Mouse (Mus musculus) ZHBTc4 (cell line): Measurements from ENCODE around the gene Nxnl1.

Experiments used
- DNase-seq: peaks from one replicate; pipeline ENCODE4 v3.0.0-alpha.2; 2011; ENCODE audit warnings: low read depth, low spot score

Nxnl1 gene

DNA sequence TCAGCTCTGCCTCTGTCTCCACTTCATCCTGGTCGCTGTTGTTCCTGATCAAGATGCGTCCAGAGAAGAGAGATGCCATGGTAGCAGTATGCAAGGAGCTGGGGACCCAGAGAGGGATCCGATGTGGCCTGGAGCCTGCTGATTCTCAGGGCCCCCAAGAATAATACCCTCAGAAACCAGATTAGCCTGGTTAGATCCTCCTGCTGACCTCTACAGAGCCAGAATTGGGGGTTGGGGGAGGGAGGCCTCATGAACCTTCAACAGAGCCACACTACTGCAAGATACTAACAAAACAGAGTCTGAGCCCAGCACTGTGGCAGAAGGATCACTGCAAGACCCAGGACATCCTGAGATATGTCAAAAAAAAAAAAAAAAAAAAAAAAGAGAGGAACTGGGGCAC lies at the start of gene Nxnl1:
Nxnl1 (minus strand) TSS at position 101 of the 400 bp plus-strand sequence.
- DNase-seq = no peak

DNA sequence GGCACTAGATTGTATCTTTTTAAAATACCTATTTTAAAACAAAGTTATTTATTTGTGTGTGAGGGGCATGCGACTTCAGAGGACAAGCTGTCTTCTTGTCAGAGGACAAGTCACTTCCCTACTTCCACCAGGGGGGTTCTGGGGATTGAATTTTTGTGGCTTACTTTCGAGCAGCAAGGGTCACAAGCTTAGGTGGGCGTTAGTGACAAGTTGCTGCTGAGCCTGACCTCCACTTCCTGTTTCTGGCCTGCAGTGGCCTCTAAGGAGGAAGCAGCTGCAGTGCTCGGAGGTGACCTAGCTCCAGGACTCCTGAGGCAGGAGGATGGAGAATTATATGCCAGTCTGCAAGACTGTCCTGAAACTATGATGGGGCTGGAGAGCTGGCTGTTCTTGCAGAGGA lies 47.0 kb upstream of the Nxnl1 start:
- no peak for DNase-seq

DNA sequence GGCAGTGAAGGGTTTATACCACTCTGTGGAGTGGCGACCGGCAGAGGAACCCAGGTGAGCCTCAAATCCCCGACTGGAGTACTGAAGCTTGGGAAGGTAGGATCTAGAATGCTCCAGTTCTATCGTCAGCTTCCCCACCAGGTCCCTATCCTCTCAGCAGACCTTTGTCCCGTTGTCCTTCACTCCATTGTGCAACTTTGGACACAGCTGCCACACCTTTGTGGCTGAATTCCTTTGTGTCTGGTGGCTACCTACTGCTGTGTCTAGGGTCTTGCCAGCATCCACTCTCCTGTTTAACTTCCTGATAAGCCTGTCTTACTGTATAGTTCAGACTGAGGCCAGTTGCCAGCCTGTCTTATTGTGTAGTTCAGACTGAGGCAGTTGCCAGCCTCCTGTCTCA lies 45.7 kb upstream of the Nxnl1 start:
- DNase-seq = peak; percentile 84

DNA sequence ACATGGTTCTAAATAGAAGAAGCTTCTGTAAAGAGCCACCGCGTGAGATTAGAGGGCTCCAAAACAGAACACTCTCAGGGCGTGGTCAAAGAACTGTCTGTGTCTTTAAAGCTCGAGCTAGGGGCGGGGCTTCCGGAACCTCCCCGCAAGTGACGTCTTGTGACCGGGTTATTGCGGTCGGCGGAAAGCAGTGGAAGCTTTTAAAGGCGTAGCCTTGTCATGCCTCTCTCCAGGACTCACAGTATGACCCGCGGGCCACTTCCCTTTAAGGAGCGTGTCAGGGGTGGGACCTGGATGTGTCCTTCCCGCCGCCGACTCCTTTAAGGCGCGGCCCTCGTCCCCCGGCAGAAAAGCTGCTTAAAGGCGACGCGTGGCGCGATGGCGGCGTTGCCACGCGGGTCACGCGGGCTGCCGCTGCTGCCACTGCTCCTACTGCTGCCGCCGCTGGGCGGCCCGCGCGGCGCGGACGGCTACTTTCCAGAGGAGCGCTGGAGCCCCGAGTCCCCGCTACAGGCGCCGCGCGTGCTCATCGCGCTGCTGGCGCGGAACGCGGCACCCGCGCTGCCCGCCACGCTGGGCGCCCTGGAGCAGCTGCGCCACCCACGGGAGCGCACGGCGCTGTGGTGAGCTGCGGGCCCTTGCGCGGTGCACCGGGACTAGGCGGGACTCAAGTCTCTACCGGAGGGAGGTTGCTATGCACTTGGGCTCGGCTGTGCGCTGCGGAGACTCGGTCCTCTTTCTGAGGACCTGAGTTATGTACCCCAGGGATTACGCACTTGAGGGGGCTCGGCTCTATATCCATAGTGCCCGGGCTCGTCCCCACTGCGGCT lies 44.6 kb upstream of the Nxnl1 start, which contains the start of gene Colgalt1:
Colgalt1 (plus strand) TSS at position 177 of the 830 bp plus-strand sequence.
- DNase-seq = peak; percentile 100

DNA sequence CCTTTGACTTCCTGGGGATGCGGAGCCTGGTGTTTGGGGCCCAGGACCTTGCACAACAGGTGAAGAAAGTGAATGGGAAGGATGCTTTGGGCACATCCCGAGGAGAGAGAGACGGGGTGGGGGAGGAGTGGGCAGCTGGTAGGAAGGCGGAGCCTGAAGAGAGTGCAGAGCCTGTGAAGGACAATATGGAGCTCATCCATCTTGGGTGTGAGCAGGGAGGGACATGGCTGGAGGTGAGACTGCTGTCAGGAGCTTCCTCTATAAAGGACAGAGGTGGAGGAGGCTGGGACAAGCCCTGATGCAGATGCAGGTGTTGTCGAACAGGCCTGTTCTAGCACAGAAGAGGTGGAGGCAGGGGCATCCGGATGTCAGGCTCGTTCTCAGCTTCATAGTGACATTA lies 37.6 kb upstream of the Nxnl1 start:
- DNase-seq = no peak

DNA sequence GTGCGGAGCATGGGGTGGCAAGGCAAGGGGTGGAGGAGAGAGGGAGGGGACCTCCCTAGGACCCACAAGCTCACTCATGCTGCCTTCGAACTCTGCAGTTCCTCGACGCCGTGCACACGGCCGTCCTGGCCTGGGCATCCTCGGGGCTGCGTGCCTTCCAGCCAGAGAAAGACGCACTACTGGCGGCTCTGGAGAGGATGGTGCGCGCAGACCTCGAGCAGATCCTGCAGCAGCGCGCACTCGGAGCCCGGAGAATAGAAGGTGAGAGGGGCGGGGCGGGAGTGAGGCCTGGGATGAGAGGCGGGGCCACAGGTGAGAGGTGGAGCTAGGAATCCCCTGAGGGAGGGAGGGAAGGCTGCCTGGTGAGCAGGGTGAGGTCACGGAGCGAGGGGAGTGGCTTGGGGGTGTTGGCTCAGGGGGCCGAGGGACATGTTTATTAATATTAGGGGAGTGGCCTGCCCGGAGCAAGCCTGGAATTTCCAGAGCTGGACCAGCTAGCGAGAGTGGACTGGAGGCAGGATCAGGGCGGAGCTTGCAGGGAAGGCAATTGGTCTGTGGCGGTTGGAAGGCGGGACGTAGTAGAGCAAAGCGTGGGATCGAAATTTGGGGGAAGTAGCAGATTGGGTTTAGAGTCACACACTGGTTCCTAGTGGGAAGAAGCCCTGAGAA lies 36.4 kb upstream of the Nxnl1 start:
- peak; percentile 93 for DNase-seq

DNA sequence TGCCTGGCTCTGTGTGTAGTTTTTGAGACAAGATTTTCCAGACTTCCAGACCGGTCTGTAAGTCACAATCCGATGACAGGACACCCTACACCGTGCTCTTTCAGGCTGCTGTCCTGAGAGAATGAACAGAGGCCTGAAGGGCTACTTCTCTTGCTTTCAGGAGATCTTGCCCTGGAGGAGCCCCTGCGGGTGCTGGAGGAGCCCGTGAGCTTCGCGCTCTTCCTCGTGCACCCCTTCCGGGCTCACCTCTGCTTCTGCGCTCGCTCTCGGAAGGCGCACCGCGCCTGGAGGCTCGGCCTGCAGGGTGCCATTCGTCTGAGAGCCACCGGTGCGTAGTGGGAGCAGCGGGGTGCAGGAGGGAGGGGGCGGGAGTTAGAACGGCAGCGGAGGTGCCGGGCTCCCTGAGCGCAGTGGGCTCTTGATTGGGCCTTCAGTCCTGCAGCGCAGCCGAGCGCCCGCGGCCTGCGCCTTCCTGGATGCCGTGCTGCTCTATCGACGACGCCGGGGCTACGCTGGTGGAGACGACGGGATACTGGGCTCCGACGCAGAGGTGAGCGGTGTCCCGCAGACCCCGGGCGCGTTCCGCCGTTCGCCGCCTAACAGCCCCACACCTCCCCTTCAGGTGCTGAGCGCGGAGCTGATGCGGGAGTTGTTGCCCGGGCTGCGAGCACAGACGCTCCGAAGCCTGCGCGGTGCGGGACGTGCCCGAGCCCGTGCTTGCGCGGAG lies 35.7 kb upstream of the Nxnl1 start:
- peak; percentile 60 for DNase-seq

DNA sequence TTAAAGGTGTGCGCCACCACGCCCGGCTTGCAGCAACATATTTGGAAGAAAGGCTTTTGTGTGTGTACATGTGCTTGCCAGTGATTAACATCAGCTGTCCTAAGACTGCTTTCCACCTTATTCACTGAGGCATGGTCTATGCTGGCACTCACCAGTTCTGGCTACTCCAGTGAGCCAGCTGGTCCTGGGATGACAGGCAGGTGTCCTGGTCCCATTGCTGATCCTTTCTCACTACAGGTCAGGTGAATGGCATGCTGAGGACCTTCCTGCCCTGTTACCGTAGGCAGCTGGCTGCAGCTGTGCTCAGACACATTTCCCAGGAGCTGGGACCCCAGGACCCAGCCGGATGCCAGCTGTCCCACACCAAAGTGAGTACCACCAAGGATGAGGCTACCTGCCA lies 32.4 kb upstream of the Nxnl1 start:
- no peak for DNase-seq

DNA sequence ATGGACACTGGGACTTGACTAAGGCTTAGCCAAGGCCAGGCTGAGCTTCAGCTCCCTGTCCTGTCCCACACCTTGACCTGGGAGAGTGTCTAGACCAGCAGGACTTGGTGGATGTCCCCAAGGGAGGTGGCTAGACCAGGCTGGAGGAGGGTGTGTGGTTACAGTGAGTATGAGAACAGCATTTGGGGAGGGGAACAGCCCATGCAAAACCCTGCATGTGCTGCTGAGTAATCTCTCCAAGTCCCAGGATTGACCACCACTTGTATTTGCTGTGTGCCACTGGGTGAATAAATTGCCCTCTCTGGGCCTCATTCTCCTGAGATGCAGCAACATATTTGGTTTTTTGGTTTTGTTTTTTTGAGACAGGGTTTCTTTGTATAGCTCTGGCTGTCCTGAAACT lies 32.0 kb upstream of the Nxnl1 start:
- no peak for DNase-seq

DNA sequence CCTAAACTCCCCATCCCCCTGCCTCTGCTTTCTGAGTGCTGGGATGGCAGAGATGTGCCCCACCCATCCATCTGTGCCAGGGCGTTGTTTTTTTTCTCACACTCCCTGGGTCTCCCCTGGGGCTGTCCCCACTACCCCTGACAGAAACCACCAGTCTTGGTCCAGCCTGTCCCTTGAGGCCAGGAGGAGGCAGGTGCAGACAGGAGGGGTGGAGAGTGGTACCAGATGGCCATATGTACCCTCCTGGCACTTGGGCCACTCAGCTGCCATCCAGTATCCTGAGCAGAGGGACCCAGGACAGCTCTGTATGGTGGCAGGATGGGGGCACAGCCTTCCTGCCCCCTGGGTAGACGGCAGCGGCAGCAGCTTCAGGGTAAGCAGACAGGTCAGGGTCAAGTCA lies 31.1 kb upstream of the Nxnl1 start, which contains the start of gene Fam129c:
Fam129c (plus strand) TSS at position 198 of the 400 bp plus-strand sequence.
- DNase-seq = no peak

DNA sequence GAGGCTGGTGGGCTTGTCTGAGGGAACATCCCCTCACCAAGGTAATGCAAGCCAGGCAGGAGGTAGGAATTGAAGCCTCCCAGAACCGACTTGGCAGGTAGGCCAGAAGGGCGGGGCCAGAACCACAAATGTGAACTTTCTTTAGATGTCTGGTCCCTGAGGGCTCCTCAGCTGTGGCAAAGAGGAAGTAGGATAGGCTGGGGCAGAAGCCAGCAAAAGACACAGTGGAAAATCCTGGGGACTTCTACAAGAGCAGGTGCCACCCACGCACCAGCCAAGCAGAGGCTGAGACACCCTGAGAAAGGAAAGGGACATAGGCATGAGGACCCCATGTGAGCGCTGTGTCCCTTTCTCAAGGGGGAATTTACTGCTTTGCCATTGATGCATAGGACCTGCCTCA lies 30.4 kb upstream of the Nxnl1 start:
- no peak for DNase-seq

DNA sequence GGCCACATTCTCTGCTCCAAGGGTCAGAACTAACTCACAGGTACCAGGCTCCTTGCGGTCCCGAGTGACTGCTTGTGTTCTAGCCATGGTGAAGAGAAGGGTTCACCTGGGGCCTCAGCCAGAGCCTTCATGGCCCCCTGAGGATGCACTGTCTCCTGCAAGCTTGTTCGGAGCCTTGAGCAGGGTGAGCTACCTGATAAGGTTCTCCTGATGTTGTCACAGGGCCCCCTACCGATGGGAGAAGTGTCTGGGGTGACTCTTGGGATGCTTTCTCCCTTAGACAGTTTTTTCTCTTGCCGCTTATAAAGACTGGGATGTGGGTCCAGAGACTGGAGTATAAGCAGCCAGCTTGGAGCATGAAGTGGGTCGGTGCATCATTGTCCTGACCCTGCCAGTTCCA lies 30.0 kb upstream of the Nxnl1 start:
- DNase-seq = no peak

DNA sequence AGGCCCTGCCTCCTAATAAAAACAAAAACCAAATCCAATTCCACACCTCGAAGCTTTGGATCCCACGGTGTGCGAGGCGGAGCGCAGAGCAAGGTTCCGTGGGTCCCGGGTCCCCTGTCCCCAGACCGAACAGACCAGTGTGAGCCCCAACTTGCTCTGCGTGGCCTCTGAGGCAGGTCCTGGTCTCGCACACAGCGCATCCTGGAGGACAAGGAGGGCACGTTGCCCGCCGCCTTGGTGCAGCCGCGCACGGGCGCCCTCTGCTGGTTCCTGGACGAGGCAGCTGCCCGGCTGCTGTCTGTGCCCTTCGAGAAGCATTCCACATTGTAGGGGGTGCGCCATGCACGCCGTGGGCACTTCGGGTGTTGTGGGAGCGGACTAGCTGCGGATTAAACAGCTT lies 29.5 kb upstream of the Nxnl1 start:
- DNase-seq = peak; percentile 90

DNA sequence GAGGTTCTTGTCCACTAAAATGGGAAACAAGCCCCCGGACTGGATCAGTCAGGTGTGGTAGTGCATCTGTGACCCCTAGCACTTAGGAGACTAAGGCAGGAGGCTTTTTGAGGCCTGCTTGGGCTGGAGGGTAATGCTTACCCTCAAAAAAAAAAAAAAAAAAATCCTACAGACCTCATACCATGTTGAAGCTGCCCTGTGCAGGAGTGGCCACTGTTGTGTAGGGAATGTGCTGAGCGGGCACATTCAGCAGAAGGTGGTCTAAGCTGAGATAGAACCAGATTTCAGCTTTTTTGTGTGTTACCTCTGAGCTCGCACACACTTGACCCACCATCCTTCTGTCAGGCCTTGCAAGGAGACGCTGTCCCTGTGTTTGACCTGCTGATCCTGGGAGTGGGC lies 27.9 kb upstream of the Nxnl1 start:
- no peak for DNase-seq

DNA sequence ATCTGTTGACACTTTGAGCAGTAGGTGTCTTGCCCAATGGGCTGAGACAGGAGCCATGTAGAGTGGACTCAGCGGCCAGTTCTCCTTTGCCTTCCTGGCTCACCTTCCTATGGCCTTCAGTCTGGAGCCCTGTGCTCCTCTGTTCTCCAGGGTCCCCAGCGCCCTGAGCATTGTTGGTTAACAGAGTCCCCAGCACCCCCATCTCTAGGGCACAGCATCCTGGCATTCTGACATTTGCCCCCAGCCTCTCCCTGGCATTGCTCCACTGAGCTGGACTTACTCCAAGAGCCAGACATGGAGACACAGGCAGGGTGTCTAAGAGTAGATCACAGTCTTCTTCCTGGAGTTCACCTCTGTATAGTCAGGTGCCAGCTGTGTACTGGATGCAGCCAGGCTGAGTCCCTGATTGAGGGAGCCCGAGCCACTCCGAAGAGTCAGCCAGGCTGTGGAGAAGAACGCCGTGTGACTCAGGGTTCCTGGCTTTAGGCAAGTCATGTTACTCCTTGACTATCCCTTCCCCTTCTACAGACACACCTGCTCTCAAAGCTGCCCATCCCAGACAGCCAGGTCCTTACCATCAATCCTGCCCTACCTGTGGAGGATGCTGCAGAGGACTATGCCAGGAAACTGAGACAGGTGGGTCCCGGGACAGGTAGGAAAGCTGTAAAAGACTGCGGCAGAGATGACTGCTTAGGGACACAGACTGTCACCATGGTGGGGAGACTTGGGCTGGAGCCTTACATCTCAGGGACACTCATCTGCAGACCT lies 27.3 kb upstream of the Nxnl1 start:
- DNase-seq = no peak

DNA sequence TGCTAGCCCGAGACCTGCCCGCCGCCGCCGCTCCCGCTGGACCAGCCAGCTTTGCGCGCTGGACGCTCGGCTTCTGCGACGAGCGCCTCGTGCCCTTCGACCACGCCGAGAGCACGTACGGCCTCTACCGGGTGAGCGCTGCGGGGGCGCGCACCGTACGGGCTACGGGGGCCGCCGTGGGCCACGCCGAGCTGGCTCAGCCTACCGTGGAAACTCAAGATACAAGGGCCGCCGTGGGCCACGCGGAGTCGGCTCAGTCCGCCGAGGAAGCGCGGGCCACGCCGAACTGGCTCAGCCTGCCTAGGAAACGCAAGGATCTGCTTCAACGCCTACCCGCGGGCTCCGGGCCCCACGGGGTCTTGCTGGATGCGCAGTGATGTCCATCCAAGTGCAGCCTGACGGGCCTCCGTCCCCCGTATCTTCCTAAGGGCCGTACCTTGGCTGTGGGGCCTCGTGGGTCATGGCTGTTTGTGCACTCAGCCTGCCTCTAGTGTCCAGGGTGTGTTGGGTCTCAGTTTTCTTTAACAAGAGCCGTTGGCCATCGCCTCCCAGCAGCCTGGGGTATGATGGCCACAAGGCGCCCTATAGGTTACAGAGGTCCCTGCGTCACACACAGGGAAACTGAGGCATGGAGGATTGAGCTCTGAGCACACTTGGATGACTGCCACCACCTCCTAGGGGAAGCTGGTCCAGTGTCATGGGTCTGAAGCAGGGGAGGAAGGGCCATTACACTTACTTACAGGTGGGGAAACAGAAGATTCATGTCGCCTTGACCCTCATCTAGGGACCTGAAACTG lies 26.2 kb upstream of the Nxnl1 start:
- DNase-seq = no peak

DNA sequence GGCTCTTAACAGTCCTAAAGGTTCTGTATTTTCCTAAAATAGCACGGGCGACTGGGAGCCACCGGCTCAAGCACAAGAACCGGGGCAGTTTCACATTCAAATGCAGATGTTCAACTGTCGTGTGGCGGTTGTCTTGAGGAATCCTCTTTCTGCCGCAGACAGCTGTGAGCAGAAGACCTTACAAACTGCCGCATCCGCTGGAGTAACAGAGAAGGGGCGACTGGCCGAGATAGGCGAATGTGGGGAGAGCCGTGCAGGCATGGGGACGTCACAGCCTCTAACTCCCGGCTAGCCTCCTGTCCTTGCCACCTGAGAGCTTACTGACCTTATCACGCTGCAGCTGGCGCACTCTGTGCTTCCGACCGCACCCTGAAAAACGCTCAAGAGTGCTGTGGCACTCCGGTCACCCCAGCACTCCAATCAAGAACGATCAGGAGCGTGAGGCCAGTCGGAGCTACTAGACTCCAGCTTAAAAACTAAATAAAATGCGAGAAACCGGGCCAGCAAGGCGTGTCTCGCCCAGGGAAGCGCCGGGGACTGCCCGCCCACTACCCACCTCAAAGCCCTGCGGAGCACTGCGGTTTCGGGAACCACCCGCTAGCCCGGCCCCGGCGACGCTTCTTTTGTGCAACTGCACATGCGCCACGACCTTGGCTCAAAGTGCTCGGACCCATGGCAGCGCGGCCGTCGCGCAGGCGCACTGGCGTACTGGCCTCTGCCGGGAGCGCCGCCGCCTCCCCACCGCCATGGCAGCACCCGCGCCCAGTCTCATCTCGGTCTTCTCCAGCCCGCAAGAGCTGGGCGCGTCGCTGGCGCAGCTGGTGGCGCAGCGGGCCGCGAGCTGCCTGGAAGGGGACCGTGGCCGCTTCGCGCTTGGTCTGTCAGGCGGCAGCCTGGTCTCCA lies 25.3 kb upstream of the Nxnl1 start, which contains the start of gene Pgls:
Pgls (plus strand) TSS at position 706 of the 903 bp plus-strand sequence.
- peak; percentile 98 for DNase-seq

DNA sequence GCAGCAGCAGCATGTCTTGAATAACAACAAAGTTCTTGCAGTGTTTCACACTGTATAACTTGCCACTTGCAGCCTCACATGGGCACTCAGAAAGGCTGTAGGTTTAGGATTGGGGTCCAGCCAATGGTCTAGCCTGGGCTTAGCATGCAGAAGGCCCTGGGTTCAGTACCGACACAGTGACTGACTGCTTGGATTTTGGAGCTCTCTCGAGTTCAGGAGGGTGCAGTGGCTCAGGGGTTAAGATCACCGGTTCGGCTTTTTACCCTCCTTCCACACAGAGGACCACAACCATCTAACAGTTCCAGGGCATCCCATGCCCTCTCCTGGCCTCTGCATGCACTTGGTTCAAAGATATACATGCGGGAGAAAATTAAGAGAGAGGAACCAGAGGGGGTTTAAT lies 24.6 kb upstream of the Nxnl1 start:
- no peak for DNase-seq

DNA sequence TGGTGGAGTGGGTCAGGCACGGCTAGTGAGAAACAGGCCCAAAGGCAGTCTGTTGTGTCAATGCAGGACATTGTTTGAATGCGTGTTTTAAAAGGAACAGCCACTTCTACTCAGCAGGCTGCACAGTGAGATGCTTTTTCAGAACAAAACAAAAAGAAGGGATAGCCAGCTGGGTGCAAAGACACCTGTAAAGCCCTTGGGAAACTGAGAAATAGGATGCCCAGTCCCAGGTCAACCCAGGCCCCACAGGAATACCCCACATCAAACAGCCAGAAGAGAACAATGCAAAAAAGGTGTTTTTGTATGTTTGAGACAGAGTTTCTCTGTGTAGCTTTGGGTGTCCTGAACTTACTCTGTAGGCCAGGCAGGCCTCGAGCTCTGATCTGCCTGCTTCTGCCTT lies 22.4 kb upstream of the Nxnl1 start:
- no peak for DNase-seq

DNA sequence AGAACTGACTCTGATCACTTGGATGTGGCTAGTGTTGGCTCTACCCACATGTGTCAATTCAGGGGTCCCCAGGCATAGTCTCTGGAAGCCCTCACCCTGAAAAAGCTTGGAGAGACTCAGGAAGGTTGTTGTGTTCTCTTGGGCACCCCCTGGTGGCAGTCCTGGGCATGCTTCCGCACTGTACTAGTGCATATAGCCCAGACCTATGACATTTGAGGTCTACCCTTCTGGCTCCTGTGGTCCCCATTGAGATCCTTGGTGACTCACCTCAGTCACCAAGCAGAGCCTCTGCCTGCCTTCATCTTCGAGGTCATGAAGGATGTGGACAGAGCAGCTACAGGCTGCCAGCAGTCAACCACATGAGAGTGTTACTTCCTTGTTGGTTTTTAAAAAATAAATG lies 20.5 kb upstream of the Nxnl1 start:
- DNase-seq = peak; percentile 75
